Mouse (Mus musculus): ENCODE measurements around the gene Fam83e. TPM values are rescaled to one million over a fixed set of nuclear protein-coding genes. Genes with fewer than 3 reads are reported as not detected.

Gene Fam83e
- total and polyA plus RNA-seq, 3 experiments, result 0.43 to 1.0 TPM; not detected in 1

DNA sequence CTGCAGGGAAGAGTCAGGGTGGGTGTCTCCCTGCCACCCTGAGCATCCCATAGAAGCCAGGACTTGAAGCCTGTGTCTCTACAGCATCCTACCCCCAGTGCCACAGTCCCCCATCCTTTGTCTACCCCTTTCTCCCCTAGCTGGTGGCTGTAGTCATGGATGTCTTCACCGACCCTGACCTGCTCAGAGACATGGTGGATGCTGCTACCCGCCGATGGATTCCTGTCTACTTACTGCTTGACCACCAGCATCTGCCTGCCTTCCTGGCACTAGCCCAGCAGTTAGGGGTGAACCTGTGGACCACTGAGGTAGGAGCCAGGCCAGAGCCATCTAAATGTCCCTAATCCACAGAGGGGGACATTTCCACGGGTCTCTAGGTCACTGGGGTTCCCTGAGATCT, 2.3 kb downstream of the Fam83e start:
- H3K4me3 ChIP-seq (ENCODE audit: control insufficient read depth in 1 of 2, insufficient read depth in 1 of 2, low read depth in 2 of 2, low read length in 2 of 2), result no peak overlapping the region
- DNase-seq (ENCODE audit: low read depth, low spot score), result no peak
- H3K79me2 ChIP-seq (ENCODE audit: control insufficient read depth, insufficient read depth, low read length, poor library complexity), result peaks cover 18% of the 10 kb centered on the region
- no peak for TF ChIP-seq KAT2A (conservative IDR thresholded peaks at IDR 0.05; ENCODE audit: low read depth, low read length)
- TF ChIP-seq SMC3 (IDR thresholded peaks at IDR 0.05; ENCODE audit: low read depth, low read length), result no peak
- TF ChIP-seq ETS1 (IDR thresholded peaks at IDR 0.05; ENCODE audit: low read depth, low read length), result no peak
- no peak for TF ChIP-seq SIN3A (IDR thresholded peaks at IDR 0.05; ENCODE audit: low read length)
- no peak for TF ChIP-seq TAL1 (IDR thresholded peaks at IDR 0.05; ENCODE audit: low read length)
- no peak for TF ChIP-seq RCOR1 (IDR thresholded peaks at IDR 0.05; ENCODE audit: low read depth, low read length)
- no peak for TF ChIP-seq MAFK (IDR thresholded peaks at IDR 0.05; ENCODE audit: borderline replicate concordance, low read depth, low read length)
- TF ChIP-seq MAZ (IDR thresholded peaks at IDR 0.05; ENCODE audit: low read depth, low read length), result no peak
- no peak for TF ChIP-seq MYB (IDR thresholded peaks at IDR 0.05; ENCODE audit: low read depth, low read length)
- no peak for TF ChIP-seq GABPA (IDR thresholded peaks at IDR 0.05; ENCODE audit: low read depth, low read length)
- no peak for TF ChIP-seq EP300 (IDR thresholded peaks at IDR 0.05; ENCODE audit: low read depth in 1 of 2, low read length in 2 of 2)
- TF ChIP-seq ELF1 (IDR thresholded peaks at IDR 0.05; ENCODE audit: low read depth, low read length), result no peak
- TF ChIP-seq MEF2A (IDR thresholded peaks at IDR 0.05; ENCODE audit: extremely low read depth, insufficient replicate concordance, low read depth, low read length, poor library complexity, severe bottlenecking), result no peak
- TF ChIP-seq MAX (IDR thresholded peaks at IDR 0.05; ENCODE audit: low read length), result no peak
- TF ChIP-seq RAD21 (IDR thresholded peaks at IDR 0.05; ENCODE audit: low read depth, low read length), result no peak
- TF ChIP-seq ZC3H11A (IDR thresholded peaks at IDR 0.05; ENCODE audit: low read depth, low read length), result no peak
- H3K4me1 ChIP-seq (ENCODE audit: control insufficient read depth in 1 of 2, insufficient read depth in 2 of 2, low read length in 2 of 2), result no peaks in the 10 kb centered on the region
- no peak overlapping the region for H3K9ac ChIP-seq (ENCODE audit: control insufficient read depth, low read depth, low read length, poor library complexity, severe bottlenecking)
- H3K27ac ChIP-seq (ENCODE audit: control insufficient read depth, low read depth, low read length), result no peak overlapping the region
- H3K9me3 ChIP-seq (replicated peaks; ENCODE audit: insufficient read depth, low read length), result no peaks in the 10 kb centered on the region
- H3K36me3 ChIP-seq (ENCODE audit: control insufficient read depth in 1 of 2, insufficient read depth in 2 of 2, low read length in 2 of 2), result peaks cover 2% of the 10 kb centered on the region in 2 experiments; a peak in 3 of 4 replicates
- no peaks in the 10 kb centered on the region for H3K27me3 ChIP-seq (ENCODE audit: control insufficient read depth in 1 of 2, insufficient read depth in 2 of 2, low read length in 2 of 2)

DNA sequence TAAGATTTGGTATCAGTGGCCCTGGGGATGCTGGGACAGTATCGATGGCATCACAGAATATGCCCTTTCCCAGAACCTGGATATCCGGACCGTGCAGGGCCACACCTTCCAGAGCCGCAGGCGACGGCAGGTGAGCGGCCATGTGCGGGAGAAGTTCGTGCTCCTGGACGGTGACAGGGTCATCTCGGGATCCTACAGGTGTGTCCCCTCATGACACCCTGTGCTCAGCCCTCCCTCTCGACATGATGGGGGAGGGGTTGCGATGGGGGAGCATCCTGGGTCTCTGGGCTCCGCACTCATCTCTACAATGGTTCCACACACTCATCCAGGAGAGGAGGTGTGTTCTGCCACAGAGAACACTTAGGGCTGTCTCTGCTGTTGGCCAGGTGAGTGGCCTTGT, 2.8 kb downstream of the Fam83e start:
- Histone ChIP-seq H3K36me3 (ENCODE audit: control insufficient read depth in 1 of 2, insufficient read depth in 2 of 2, low read length in 2 of 2) (peaks cover 2% of the 10 kb centered on the region in 2 experiments; a peak in 3 of 4 replicates), H3K27me3 (ENCODE audit: control insufficient read depth in 1 of 2, insufficient read depth in 2 of 2, low read length in 2 of 2) (no peaks in the 10 kb centered on the region), H3K9me3 (replicated peaks; ENCODE audit: insufficient read depth, low read length) (no peaks in the 10 kb centered on the region), H3K4me1 (ENCODE audit: control insufficient read depth in 1 of 2, insufficient read depth in 2 of 2, low read length in 2 of 2) (no peaks in the 10 kb centered on the region), H3K9ac (ENCODE audit: control insufficient read depth, low read depth, low read length, poor library complexity, severe bottlenecking) (no peak overlapping the region), H3K4me3 (ENCODE audit: control insufficient read depth in 1 of 2, insufficient read depth in 1 of 2, low read depth in 2 of 2, low read length in 2 of 2) (no peak overlapping the region), H3K27ac (ENCODE audit: control insufficient read depth, low read depth, low read length) (no peak overlapping the region), H3K79me2 (ENCODE audit: control insufficient read depth, insufficient read depth, low read length, poor library complexity) (peaks cover 13% of the 10 kb centered on the region)
- no peak for DNase-seq (ENCODE audit: low read depth, low spot score)
- TF ChIP-seq UBTF (IDR thresholded peaks at IDR 0.05; ENCODE audit: borderline replicate concordance, insufficient read depth, low read depth, low read length), result no peak
- TF ChIP-seq MYB (IDR thresholded peaks at IDR 0.05; ENCODE audit: low read depth, low read length), result no peak
- no peak for TF ChIP-seq GABPA (IDR thresholded peaks at IDR 0.05; ENCODE audit: low read depth, low read length)
- no peak for TF ChIP-seq CHD2 (IDR thresholded peaks at IDR 0.05; ENCODE audit: low read length)
- TF ChIP-seq USF1 (IDR thresholded peaks at IDR 0.05; ENCODE audit: low read depth, low read length), result no peak
- TF ChIP-seq JUND (IDR thresholded peaks at IDR 0.05; ENCODE audit: low read depth, low read length), result no peak

Measured in MEL (cell line).